Mouse (Mus musculus): ENCODE results near the gene Gm40193.
A peak's percentile ranks its signal among the peaks of the same experiment; 100 is the strongest.

The Gm40193 gene

DNA sequence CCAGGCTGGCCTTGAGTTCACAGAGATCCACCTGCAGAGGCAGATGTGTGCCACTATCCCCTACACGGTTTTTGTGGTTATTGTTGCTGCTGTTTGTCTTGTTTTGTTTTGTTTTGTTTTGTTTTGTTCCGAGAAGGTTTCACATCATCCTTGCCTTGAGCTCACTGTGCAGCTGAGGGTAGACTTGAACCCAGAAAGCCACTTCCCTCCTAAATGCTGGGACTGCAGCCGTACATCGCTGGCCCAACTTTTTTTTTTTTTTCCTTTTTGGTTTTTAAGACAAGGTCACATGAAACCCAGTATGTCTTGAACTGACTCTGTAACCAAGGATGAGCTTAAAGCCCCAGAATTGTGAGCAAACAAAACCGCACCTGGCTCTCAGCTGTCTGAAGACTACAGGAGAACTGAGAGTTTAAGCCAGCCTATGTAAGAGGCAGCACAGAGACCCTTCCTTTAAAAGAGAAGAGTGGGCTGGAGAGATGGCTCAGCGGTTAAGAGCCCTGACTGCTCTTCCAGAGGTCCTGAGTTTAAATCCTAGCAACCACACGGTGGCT is 25.7 kb downstream of the Gm40193 start:
- Histone ChIP-seq H3K27me3 (ENCODE audit: insufficient read depth, low read length) (peaks cover 8% of the 10 kb centered on the region), H3K4me3 (replicated peaks; ENCODE audit: low read length) (no peak overlapping the region), H3K9me3 (ENCODE audit: low read length) (no peaks in the 10 kb centered on the region), H3K4me1 (replicated peaks; ENCODE audit: low read depth, low read length) (peaks cover 42% of the 10 kb centered on the region), H3K36me3 (ENCODE audit: insufficient read depth, low read length) (no peaks in the 10 kb centered on the region)
- TF ChIP-seq POU5F1 (IDR thresholded peaks at IDR 0.05; ENCODE audit: borderline replicate concordance, low read length) (no peak), NANOG (IDR thresholded peaks at IDR 0.05; ENCODE audit: borderline replicate concordance, low read length) (no peak), CTCF (conservative IDR thresholded peaks at IDR 0.05; ENCODE audit: low read length) (no peak)

DNA sequence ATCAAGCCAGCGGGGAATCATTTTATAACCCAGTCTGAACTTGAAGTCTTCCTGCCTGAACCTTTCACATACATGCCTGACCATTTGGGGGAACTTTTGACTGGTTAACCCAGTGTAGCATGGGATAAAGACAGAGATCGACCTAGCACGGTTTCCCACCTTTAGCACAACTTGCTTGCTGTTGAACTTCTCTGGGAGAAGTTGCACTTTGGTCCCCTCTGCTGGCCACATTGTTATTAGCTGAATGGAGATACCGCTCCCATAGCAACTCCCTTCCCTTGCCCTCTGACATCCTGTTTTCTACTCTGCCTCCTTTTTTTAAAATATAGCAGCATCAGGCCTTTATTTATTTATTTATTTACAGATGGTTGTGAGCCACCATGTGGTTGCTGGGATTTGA is 26.4 kb downstream of the Gm40193 start:
- peaks cover 42% of the 10 kb centered on the region for H3K4me1 ChIP-seq (replicated peaks; ENCODE audit: low read depth, low read length)
- H3K4me3 ChIP-seq (replicated peaks; ENCODE audit: low read length): no peak overlapping the region
- TF ChIP-seq POU5F1 (IDR thresholded peaks at IDR 0.05; ENCODE audit: borderline replicate concordance, low read length) (no peak), CTCF (conservative IDR thresholded peaks at IDR 0.05; ENCODE audit: low read length) (peak; percentile 33)
- H3K27me3 ChIP-seq (ENCODE audit: insufficient read depth, low read length): peaks cover 8% of the 10 kb centered on the region
- no peaks in the 10 kb centered on the region for H3K9me3 ChIP-seq (ENCODE audit: low read length)
- H3K36me3 ChIP-seq (ENCODE audit: insufficient read depth, low read length): no peaks in the 10 kb centered on the region

DNA sequence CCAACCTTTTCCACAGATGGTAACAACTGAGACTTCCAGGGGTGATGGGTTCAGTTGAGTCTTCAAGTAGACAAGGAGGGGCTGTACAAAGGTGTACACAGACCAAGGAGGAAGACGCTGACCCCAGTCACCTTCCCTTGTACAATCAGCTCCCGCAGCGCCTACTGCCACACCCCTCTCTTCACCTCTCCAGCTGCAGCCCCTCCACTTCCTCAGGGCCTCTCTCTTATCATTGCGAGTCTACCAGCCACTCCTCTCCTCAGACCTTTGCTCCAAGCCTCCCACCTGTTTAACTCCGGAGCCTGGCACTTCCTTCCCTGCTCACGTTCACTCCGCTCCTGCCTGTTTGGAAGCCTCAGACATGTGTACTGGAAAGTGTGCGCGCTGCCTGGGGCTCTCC is 27.8 kb downstream of the Gm40193 start, which contains the start of gene Tm4sf5:
TSS of gene Tm4sf5 (plus strand) at position 275 of the 400 bp plus-strand sequence.
- Histone ChIP-seq H3K4me1 (replicated peaks; ENCODE audit: low read depth, low read length) (peaks cover 33% of the 10 kb centered on the region), H3K36me3 (ENCODE audit: insufficient read depth, low read length) (no peaks in the 10 kb centered on the region), H3K27me3 (ENCODE audit: insufficient read depth, low read length) (peaks cover 8% of the 10 kb centered on the region), H3K4me3 (replicated peaks; ENCODE audit: low read length) (peak within 1 kb of the TSS; percentile 59), H3K9me3 (ENCODE audit: low read length) (no peaks in the 10 kb centered on the region)
- TF ChIP-seq CTCF (conservative IDR thresholded peaks at IDR 0.05; ENCODE audit: low read length) (no peak), NANOG (IDR thresholded peaks at IDR 0.05; ENCODE audit: borderline replicate concordance, low read length) (no peak)

DNA sequence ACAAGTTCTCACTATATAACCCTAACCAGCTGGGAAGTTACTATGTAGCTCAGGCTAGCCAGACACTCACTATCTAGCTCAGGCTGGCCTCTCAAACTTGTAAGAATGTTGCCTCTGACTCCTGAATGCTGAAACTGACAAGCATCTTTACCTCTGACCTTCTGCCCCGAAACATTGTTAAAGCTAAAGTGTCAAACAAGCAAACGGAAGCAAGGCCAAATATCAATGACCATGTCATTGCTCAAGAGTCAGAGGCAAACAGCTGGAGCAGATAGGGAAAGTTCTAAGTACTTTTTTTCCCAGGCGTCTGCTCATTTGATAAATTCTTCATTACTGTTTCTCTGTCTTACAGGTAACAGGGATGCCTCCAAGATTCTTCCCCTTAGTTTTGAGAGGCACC is 30.7 kb downstream of the Gm40193 start:
- H3K9me3 ChIP-seq (ENCODE audit: low read length): no peaks in the 10 kb centered on the region
- H3K4me3 ChIP-seq (replicated peaks; ENCODE audit: low read length): no peak overlapping the region
- TF ChIP-seq POU5F1 (IDR thresholded peaks at IDR 0.05; ENCODE audit: borderline replicate concordance, low read length) (no peak), CTCF (conservative IDR thresholded peaks at IDR 0.05; ENCODE audit: low read length) (no peak), NANOG (IDR thresholded peaks at IDR 0.05; ENCODE audit: borderline replicate concordance, low read length) (no peak)
- H3K4me1 ChIP-seq (replicated peaks; ENCODE audit: low read depth, low read length): peaks cover 24% of the 10 kb centered on the region
- peaks cover 8% of the 10 kb centered on the region for H3K27me3 ChIP-seq (ENCODE audit: insufficient read depth, low read length)
- H3K36me3 ChIP-seq (ENCODE audit: insufficient read depth, low read length): no peaks in the 10 kb centered on the region

DNA sequence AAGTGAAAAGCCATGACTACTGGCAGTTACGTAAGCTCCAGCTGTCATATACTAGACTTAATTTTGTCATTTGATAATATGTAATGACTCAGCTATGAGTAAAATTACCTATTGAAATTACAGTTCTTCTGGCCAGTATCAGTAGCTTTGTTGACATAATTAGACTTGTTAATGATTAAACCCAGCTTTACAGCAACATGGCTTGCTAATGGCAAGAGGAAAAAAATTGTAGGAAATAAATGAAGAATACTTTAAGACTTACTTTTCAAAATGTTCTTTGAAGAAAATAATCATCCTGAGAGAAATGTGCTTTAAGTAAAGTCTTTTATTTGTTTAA is 32.3 kb downstream of the Gm40193 start:
- TF ChIP-seq POU5F1 (IDR thresholded peaks at IDR 0.05; ENCODE audit: borderline replicate concordance, low read length) (no peak), NANOG (IDR thresholded peaks at IDR 0.05; ENCODE audit: borderline replicate concordance, low read length) (no peak), CTCF (conservative IDR thresholded peaks at IDR 0.05; ENCODE audit: low read length) (no peak)
- H3K9me3 ChIP-seq (ENCODE audit: low read length): no peaks in the 10 kb centered on the region
- peaks cover 5% of the 10 kb centered on the region for H3K27me3 ChIP-seq (ENCODE audit: insufficient read depth, low read length)
- H3K4me1 ChIP-seq (replicated peaks; ENCODE audit: low read depth, low read length): peaks cover 15% of the 10 kb centered on the region
- H3K36me3 ChIP-seq (ENCODE audit: insufficient read depth, low read length): no peaks in the 10 kb centered on the region
- H3K4me3 ChIP-seq (replicated peaks; ENCODE audit: low read length): no peak overlapping the region

DNA sequence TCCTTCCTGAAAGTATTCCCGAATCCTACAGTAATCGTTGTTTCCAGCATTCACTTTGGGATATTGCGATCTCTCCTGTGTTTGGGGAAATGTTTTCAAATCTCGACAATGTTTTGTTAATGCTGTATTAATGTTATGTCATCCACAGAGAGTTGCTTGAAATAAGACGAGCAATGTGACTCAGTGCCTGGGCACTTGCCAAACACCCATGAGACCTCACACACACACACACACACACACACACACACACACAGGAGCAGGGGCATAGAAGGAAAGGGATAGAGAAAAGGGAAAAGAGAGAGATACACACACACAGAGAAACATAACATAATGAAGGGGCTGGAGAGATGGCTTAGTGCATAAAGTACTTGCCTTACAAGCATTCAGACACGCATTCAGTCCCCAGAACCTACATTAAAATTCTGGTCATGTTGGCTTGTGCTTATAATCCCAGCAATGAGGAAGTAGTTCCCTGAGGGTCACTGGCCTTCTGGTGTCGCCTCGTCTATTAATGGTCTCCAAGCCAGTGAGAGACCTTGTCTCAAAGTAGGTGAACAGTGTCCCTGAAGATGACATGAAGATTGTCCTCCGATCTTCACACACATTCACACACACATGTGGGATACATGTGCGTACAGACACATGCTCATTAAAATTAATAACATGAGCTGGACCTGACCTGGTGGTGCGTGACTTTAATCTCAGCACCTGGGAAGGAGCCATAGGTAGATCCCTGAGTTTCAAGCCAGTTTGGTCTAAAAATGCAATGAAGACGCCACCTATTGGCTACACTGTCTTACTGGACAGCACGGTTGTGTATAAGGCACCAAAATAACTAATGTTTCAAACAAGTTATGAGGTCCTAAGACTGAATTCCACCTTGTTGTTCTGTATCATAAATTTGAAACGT is 32.9 kb downstream of the Gm40193 start:
- Histone ChIP-seq H3K9me3 (ENCODE audit: low read length) (no peaks in the 10 kb centered on the region), H3K36me3 (ENCODE audit: insufficient read depth, low read length) (no peaks in the 10 kb centered on the region), H3K4me1 (replicated peaks; ENCODE audit: low read depth, low read length) (peaks cover 8% of the 10 kb centered on the region), H3K4me3 (replicated peaks; ENCODE audit: low read length) (no peak overlapping the region), H3K27me3 (ENCODE audit: insufficient read depth, low read length) (no peaks in the 10 kb centered on the region)
- TF ChIP-seq NANOG (IDR thresholded peaks at IDR 0.05; ENCODE audit: borderline replicate concordance, low read length) (no peak), POU5F1 (IDR thresholded peaks at IDR 0.05; ENCODE audit: borderline replicate concordance, low read length) (no peak), CTCF (conservative IDR thresholded peaks at IDR 0.05; ENCODE audit: low read length) (peak; percentile 18; the same call in 1 of the 2 replicates)

DNA sequence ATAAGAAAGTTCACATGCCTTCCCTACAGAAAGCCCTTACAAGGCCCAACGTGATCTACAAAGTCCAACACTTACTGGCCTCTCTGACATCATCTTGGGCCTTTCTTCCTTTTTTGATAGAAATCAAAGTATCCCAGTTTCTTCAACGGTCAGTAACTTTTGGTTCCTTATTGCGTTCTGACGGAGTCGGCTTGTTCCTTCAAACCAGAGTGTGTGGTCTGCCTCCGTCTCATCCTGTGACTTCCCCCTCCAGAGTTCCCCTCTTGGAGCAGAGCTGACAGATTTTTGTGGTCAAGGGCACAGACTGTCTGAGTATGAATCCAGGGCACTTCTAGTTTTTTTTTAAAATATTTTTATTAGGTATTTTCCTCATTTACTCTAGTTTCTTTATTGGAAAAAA is 43.1 kb downstream of the Gm40193 start:
- H3K27me3 ChIP-seq (ENCODE audit: insufficient read depth, low read length): no peaks in the 10 kb centered on the region
- no peaks in the 10 kb centered on the region for H3K36me3 ChIP-seq (ENCODE audit: insufficient read depth, low read length)
- TF ChIP-seq CTCF (conservative IDR thresholded peaks at IDR 0.05; ENCODE audit: low read length): no peak
- no peak for TF ChIP-seq NANOG (IDR thresholded peaks at IDR 0.05; ENCODE audit: borderline replicate concordance, low read length)
- no peak for TF ChIP-seq POU5F1 (IDR thresholded peaks at IDR 0.05; ENCODE audit: borderline replicate concordance, low read length)
- H3K4me3 ChIP-seq (replicated peaks; ENCODE audit: low read length): no peak overlapping the region
- no peaks in the 10 kb centered on the region for H3K9me3 ChIP-seq (ENCODE audit: low read length)
- no peaks in the 10 kb centered on the region for H3K4me1 ChIP-seq (replicated peaks; ENCODE audit: low read depth, low read length)

DNA sequence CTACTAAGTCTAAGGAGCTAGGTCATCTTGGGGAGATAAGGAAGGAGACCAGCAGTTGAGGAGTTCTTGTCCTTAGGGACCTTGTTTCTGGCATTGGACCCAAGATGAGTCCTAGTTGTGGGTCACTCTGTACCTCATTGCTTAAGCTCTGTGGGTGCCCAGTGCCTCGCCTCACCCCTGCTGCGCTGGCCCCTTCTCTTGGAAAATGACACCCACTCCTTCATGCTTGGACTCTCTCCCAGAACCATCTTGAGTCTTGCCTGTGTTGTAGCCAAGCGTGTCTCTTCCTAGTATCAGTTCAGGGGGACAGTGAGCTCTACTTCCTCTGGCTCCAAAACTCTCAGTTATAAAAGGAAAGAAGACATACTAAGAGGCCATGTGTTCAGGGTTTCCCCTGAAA is 43.6 kb downstream of the Gm40193 start:
- no peaks in the 10 kb centered on the region for H3K27me3 ChIP-seq (ENCODE audit: insufficient read depth, low read length)
- TF ChIP-seq POU5F1 (IDR thresholded peaks at IDR 0.05; ENCODE audit: borderline replicate concordance, low read length) (no peak), NANOG (IDR thresholded peaks at IDR 0.05; ENCODE audit: borderline replicate concordance, low read length) (no peak), CTCF (conservative IDR thresholded peaks at IDR 0.05; ENCODE audit: low read length) (no peak)

More for the DNA sequence above, 43.6 kb downstream of the Gm40193 start:
- Histone ChIP-seq H3K36me3 (ENCODE audit: insufficient read depth, low read length) (no peaks in the 10 kb centered on the region), H3K4me3 (replicated peaks; ENCODE audit: low read length) (no peak overlapping the region), H3K4me1 (replicated peaks; ENCODE audit: low read depth, low read length) (no peaks in the 10 kb centered on the region), H3K9me3 (ENCODE audit: low read length) (no peaks in the 10 kb centered on the region)

Measured in E14TG2a.4 (cell line).